8 mouse cellular contexts compared by ENCODE assay signal in the genomic region with DNA sequence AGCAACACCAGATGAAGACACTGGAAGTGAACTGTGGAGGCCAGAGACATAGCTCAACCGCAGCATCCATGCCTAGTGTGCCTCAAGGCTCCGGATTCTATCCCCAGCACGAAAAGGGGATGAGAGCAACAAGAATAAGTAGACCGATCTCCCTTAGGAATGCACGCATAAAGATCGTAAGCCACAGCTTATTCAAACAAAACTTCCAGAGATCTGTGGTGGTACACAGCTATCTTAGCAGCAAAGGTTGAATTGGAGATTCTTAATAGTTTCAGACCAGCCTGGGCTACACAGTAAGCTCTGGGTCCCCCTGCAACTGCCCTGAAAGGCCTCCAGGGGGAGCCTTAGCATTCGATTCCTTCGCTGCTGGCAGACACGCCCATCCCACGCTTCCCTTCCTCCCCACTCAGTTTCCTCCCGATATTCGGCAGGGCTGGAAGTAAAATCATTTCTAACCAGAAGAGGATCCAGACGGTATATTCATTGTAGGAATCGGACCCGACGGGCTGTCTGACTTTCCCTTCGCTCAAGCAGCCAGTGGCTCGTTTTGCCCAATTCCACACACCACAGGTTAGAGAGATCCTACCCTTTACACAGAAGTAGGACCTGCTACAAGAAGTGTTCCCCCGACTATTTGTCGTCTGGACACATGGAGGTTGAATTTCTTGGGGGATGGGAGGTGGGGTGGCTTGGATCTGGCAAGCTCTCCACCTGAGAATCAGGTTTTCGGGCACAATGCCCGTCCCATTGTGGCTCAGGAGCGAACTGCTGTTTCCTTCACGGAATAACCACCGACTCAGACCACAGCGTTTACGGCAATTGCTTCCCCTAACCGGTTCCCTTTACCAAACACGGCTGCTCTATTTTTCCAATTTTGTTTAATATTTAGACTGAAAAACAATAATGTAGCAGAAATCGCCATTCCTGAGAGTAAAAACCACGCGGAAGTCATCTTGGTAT. TPM values are rescaled to one million over a fixed set of nuclear protein-coding genes. Genes with fewer than 3 reads are reported as not detected.
DNase-seq lines count a peak whose midpoint lies in the region; ATAC-seq and TF ChIP-seq lines count a peak whose summit lies in the region.

No protein-coding gene starts in this region.

- peaks cover 58% of the 10 kb centered on the region for H3K27me3 ChIP-seq in embryonic facial prominence, embryonic 14.5 days (replicated peaks; ENCODE audit: control insufficient read depth, insufficient read depth, low read length)
- peaks cover 32% of the 10 kb centered on the region for H3K27me3 ChIP-seq in limb, embryonic 14.5 days (ENCODE audit: control insufficient read depth, insufficient read depth, low read length)
- peaks cover 19% of the 10 kb centered on the region for H3K27me3 ChIP-seq in midbrain, embryonic 16.5 days (ENCODE audit: control insufficient read depth, insufficient read depth, low read depth, low read length)
- H3K27me3 ChIP-seq in spleen, adult 2 months (ENCODE audit: control insufficient read depth, insufficient read depth, low read length): 0 out of 2 replicates have a peak, but pooled peaks cover 2% of the 10 kb centered on the region

- no peaks in the 10 kb centered on the region for H3K4me1 ChIP-seq in bone marrow, adult 2 months (ENCODE audit: control insufficient read depth, insufficient read depth, low read length)
- H3K4me1 ChIP-seq in embryonic facial prominence, embryonic 14.5 days (ENCODE audit: control insufficient read depth, insufficient read depth, low read length): no peaks in the 10 kb centered on the region
- no peaks in the 10 kb centered on the region; the same call in 1 of the 2 replicates for H3K4me1 ChIP-seq in limb, embryonic 14.5 days (ENCODE audit: control insufficient read depth, insufficient read depth, low read length)
- no peaks in the 10 kb centered on the region; the same call in 1 of the 2 replicates for H3K4me1 ChIP-seq in midbrain, embryonic 16.5 days (ENCODE audit: control insufficient read depth, insufficient read depth, low read length)
- H3K4me1 ChIP-seq in spleen, adult 2 months (ENCODE audit: control insufficient read depth, insufficient read depth, insufficient read length): no peaks in the 10 kb centered on the region; the same call in 1 of the 2 replicates

- peak overlapping the region; percentile 49 for H3K4me2 ChIP-seq in embryonic facial prominence, embryonic 14.5 days (ENCODE audit: low read depth, low read length)
- peak overlapping the region; percentile 72 for H3K4me2 ChIP-seq in limb, embryonic 14.5 days (replicated peaks; ENCODE audit: low read depth, low read length, severe bottlenecking)
- H3K4me2 ChIP-seq in midbrain, embryonic 16.5 days (ENCODE audit: low read length): peak overlapping the region; percentile 70

- peak; percentile 77 to 82 for DNase-seq in B cell, adult 2 months
- peak; percentile 91 for DNase-seq in embryonic facial prominence, embryonic 14.5 days (ENCODE audit: low spot score)
- DNase-seq in heart, adult 9 months (ENCODE audit: low spot score in 2 of 2): peak; percentile 49 to 79
- DNase-seq in kidney, adult 9 months: peak; percentile 84
- DNase-seq in limb, embryonic 14.5 days (ENCODE audit: low spot score): peak; percentile 94
- peak; percentile 29 to 61 for DNase-seq in spleen, adult 2 months (ENCODE audit: low read depth in 1 of 2, low spot score in 2 of 2)

- no peaks in the 10 kb centered on the region for H3K36me3 ChIP-seq in embryonic facial prominence, embryonic 14.5 days (ENCODE audit: control insufficient read depth, insufficient read depth, low read length)
- H3K36me3 ChIP-seq in limb, embryonic 14.5 days (ENCODE audit: control insufficient read depth, insufficient read depth, low read length): no peaks in the 10 kb centered on the region
- H3K36me3 ChIP-seq in midbrain, embryonic 16.5 days (ENCODE audit: control insufficient read depth, insufficient read depth, low read length): no peaks in the 10 kb centered on the region
- H3K36me3 ChIP-seq in spleen, adult 2 months (ENCODE audit: control insufficient read depth, insufficient read depth, low read length): no peaks in the 10 kb centered on the region

- H3K9me3 ChIP-seq in embryonic facial prominence, embryonic 14.5 days (ENCODE audit: control insufficient read depth, low read length): no peaks in the 10 kb centered on the region
- H3K9me3 ChIP-seq in limb, embryonic 14.5 days (ENCODE audit: control insufficient read depth, low read length): no peaks in the 10 kb centered on the region
- H3K9me3 ChIP-seq in midbrain, embryonic 16.5 days (replicated peaks; ENCODE audit: control insufficient read depth, low read length, poor library complexity, severe bottlenecking): no peaks in the 10 kb centered on the region

- peak overlapping the region; percentile 35 for H3K4me3 ChIP-seq in bone marrow, adult 2 months (replicated peaks; ENCODE audit: control insufficient read depth, low read depth, low read length)
- H3K4me3 ChIP-seq in embryonic facial prominence, embryonic 14.5 days (ENCODE audit: low read depth, low read length): peak overlapping the region; percentile 29
- H3K4me3 ChIP-seq in limb, embryonic 14.5 days (replicated peaks; ENCODE audit: low read length): peak overlapping the region; percentile 40
- peak overlapping the region; percentile 50 for H3K4me3 ChIP-seq in midbrain, embryonic 16.5 days (ENCODE audit: low read depth, low read length)
- H3K4me3 ChIP-seq in spleen, adult 2 months (ENCODE audit: extremely low read depth, insufficient read depth, insufficient read length): peak overlapping the region; percentile 47; the same call in 1 of the 2 replicates

- 11% methylated on average over 32 of the region's 32 CpGs for WGBS in bone marrow, adult 2 months
- 14% methylated on average over 32 of the region's 32 CpGs for WGBS in embryonic facial prominence, embryonic 14.5 days
- 13% methylated on average over 32 of the region's 32 CpGs for WGBS in limb, embryonic 14.5 days
- WGBS in midbrain, embryonic 16.5 days: 16% methylated on average over 32 of the region's 32 CpGs
- 11% methylated on average over 32 of the region's 32 CpGs for WGBS in spleen, adult 2 months

- H3K27ac ChIP-seq in bone marrow, adult 2 months (ENCODE audit: control insufficient read depth, insufficient read depth, low read depth, low read length, poor library complexity): no peak overlapping the region
- no peak overlapping the region for H3K27ac ChIP-seq in embryonic facial prominence, embryonic 14.5 days (replicated peaks; ENCODE audit: low read depth, low read length)
- no peak overlapping the region for H3K27ac ChIP-seq in limb, embryonic 14.5 days (replicated peaks; ENCODE audit: low read depth, low read length)
- no peak overlapping the region for H3K27ac ChIP-seq in midbrain, embryonic 16.5 days (ENCODE audit: low read length)
- peak overlapping the region; percentile 14; the same call in 1 of the 2 replicates for H3K27ac ChIP-seq in spleen, adult 2 months (ENCODE audit: insufficient read depth, low read length)

- no peak for TF ChIP-seq POLR2A in bone marrow, adult 2 months (IDR thresholded peaks at IDR 0.05; ENCODE audit: borderline replicate concordance, control insufficient read depth, low read depth, low read length)
- TF ChIP-seq POLR2A in limb, embryonic 14.5 days (IDR thresholded peaks at IDR 0.05; ENCODE audit: borderline replicate concordance, extremely low read depth, insufficient read depth, insufficient read length): no peak
- TF ChIP-seq POLR2A in spleen, adult 2 months (IDR thresholded peaks at IDR 0.05; ENCODE audit: low read depth, low read length): no peak

- TF ChIP-seq CTCF in bone marrow, adult 2 months (IDR thresholded peaks at IDR 0.05; ENCODE audit: control insufficient read depth, insufficient read depth, low read length): peak; percentile 78
- TF ChIP-seq CTCF in spleen, adult 2 months (IDR thresholded peaks at IDR 0.05; ENCODE audit: extremely low read depth, insufficient read depth, insufficient read length, insufficient replicate concordance): peak; percentile 83

- no peak overlapping the region for H3K9ac ChIP-seq in embryonic facial prominence, embryonic 14.5 days (ENCODE audit: low read depth, low read length)
- H3K9ac ChIP-seq in limb, embryonic 14.5 days (ENCODE audit: low read depth, low read length, severe bottlenecking): peak overlapping the region; percentile 8; the same call in 1 of the 2 replicates
- peak overlapping the region; percentile 57 for H3K9ac ChIP-seq in midbrain, embryonic 16.5 days (ENCODE audit: low read depth, low read length)

- ATAC-seq in embryonic facial prominence, embryonic 14.5 days (ENCODE audit: low read depth): peak; percentile 82
- peak; percentile 78 for ATAC-seq in limb, embryonic 14.5 days (ENCODE audit: low FRiP score, low read depth)
- ATAC-seq in midbrain, embryonic 16.5 days: peak; percentile 91

RNA-seq across cellular contexts. Expression of a gene that starts 41.0 kb away (rescaled TPM):
- not detected in 2 replicates for polyA plus RNA-seq in bone marrow, adult 2 months (2011; ENCODE audit: insufficient read depth, insufficient read length, low replicate concordance, missing spikeins)
- polyA plus RNA-seq in embryonic facial prominence, embryonic 14.5 days (2014; fragmentation: Nextera tagmentation; extraction: Ambion mirVana): 2.0 and 2.4 TPM in 2 replicates
- polyA plus RNA-seq in limb, embryonic 14.5 days (2012; rRNA removed): 0.05 TPM in 1 of 2 replicates, not detected in the other
- not detected in 2 replicates for polyA plus RNA-seq in limb, embryonic 14.5 days (2014; fragmentation: Nextera tagmentation; extraction: Ambion mirVana)
- polyA plus RNA-seq in midbrain, embryonic 16.5 days (2015; fragmentation: Nextera tagmentation; extraction: Ambion mirVana): 0.51 and 0.55 TPM in 2 replicates
- 7.4 and 11.6 TPM in 2 replicates for polyA plus RNA-seq in spleen, adult 2 months (2012; rRNA removed)

RNA-seq across cellular contexts. Expression of a gene that starts 46.7 kb away (rescaled TPM):
- polyA plus RNA-seq in bone marrow, adult 2 months (2011; ENCODE audit: insufficient read depth, insufficient read length, low replicate concordance, missing spikeins): 10.0 and 20.5 TPM in 2 replicates
- 33.1 and 34.4 TPM in 2 replicates for polyA plus RNA-seq in embryonic facial prominence, embryonic 14.5 days (2014; fragmentation: Nextera tagmentation; extraction: Ambion mirVana)
- 21.9 and 24.5 TPM in 2 replicates for polyA plus RNA-seq in limb, embryonic 14.5 days (2012; rRNA removed)
- 20.3 and 21.1 TPM in 2 replicates for polyA plus RNA-seq in limb, embryonic 14.5 days (2014; fragmentation: Nextera tagmentation; extraction: Ambion mirVana)
- polyA plus RNA-seq in midbrain, embryonic 16.5 days (2015; fragmentation: Nextera tagmentation; extraction: Ambion mirVana): 107 and 113 TPM in 2 replicates
- 14.0 and 15.4 TPM in 2 replicates for polyA plus RNA-seq in spleen, adult 2 months (2012; rRNA removed)
